In genomic region chr15:77856541-77856940, GRCm38 (mm10) we compare ENCODE assay signal across 10 mouse cellular contexts. TPM values are rescaled to one million over a fixed set of nuclear protein-coding genes. Genes with fewer than 3 reads are reported as not detected.
DNase-seq lines count a peak whose midpoint lies in the region.
"Had no signal": no experiment of that assay in that cellular context is flagged by ENCODE, and none has a peak within 500 bp of the region (broad histone marks: within the 10 kb centered on the region; RNA-seq: fewer than 3 reads in every experiment).

No protein-coding gene starts in this region.

- DNase-seq in MN1 (ENCODE audit: low spot score) = peak; percentile 88
- DNase-seq in adrenal gland, postnatal 10 days = peak; percentile 87
- peak; percentile 47 to 49 for DNase-seq in heart, postnatal 36 days
- DNase-seq in lung, adult 18-20 months = peak; percentile 62 to 76
- DNase-seq in urinary bladder, postnatal 36 days (ENCODE audit: low spot score in 2 of 2) = no peak
- DNase-seq in right cerebral cortex, adult 2 months (ENCODE audit: low spot score in 2 of 2) = no peak
- no peak for DNase-seq in right cerebral cortex, postnatal 10 days (ENCODE audit: low spot score in 2 of 2)
- no peak for DNase-seq in thymus, postnatal 25 days
- DNase-seq: cerebellum, adult 8-10 months; thymus, postnatal 14 days had no signal

- intact Hi-C loops in heart, postnatal 36 days (cut with DNase I) = no loop called here

RNA-seq across cellular contexts. Expression of gene Myh9, which starts 14.6 kb away (rescaled TPM):
- 100 to 1,000 TPM; 222 to 260 TPM for total RNA-seq in adrenal gland, postnatal 10 days (2021)
- 100 to 1,000 TPM; 105 to 110 TPM for total RNA-seq in heart, postnatal 36 days (2021)

Comparison
In these comparisons a context has a peak if more than half of its experiments do, and no peak if none do; other contexts are left out.
1. DNase-seq: peak in MN1 (single experiment), adrenal gland, postnatal 10 days (single experiment), heart, postnatal 36 days (2 of 2) and lung, adult 18-20 months (2 of 2); none in urinary bladder, postnatal 36 days (0 of 2), right cerebral cortex, adult 2 months (0 of 2), right cerebral cortex, postnatal 10 days (0 of 2) and thymus, postnatal 25 days (single experiment).